Mouse (Mus musculus) liver, embryonic 14.5 days (tissue): ENCODE data around the gene Picalm.
A peak's percentile ranks its signal among the peaks of the same experiment; 100 is the strongest.

Source experiments
- CTCF ChIP-seq: IDR thresholded peaks from 2 replicates; pipeline ENCODE4 v1.5.1; 2016; ENCODE audit warnings: antibody characterized with exemption, low read depth, control low read depth
- EP300 ChIP-seq: IDR thresholded peaks from 2 replicates; pipeline ENCODE4 v1.6.1; 2016; ENCODE audit warnings: antibody characterized with exemption, low read depth

GRCm38 (mm10) chr7:90131831-90132241 is 1.8 kb downstream of the Picalm start:
- no peak for TF ChIP-seq CTCF
- peak; percentile 5; the same call in 1 of the 2 replicates for TF ChIP-seq EP300
